Mouse (Mus musculus): ENCODE measurements around the gene Gm30302. TPM values are rescaled to one million over a fixed set of nuclear protein-coding genes. Genes with fewer than 3 reads are reported as not detected.

Gene Gm30302
- not detected in 2 replicates for polyA plus RNA-seq (2014; fragmentation: Nextera tagmentation; extraction: Ambion mirVana)

DNA sequence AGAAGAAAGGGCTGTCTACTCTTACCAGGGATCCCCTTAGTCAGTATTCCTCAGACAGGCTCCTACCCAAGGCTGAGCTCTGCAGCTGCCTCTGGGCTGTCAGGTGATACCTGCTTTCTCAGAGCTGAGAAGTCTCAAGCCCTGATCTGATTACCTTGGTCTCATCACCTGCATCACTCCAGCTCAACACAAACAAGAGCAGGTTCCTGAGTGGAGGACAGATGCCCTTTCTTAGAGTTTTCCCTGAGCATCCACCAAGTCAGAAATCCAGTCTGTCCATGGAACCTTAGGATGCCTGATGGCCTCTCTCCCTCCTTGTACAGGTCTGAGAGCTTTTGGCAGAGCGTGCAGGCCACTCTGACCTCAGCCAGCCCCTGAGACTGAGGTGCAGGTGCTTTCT is at the start of gene Gm30302:
TSS of gene Gm30302 (minus strand) at position 101 of the 400 bp plus-strand sequence.
- no peak within 1 kb of the TSS for H3K27ac ChIP-seq (ENCODE audit: low read depth, low read length)
- H3K27me3 ChIP-seq (ENCODE audit: control insufficient read depth, insufficient read depth, low read length) = no peaks in the 10 kb centered on the region
- ATAC-seq (ENCODE audit: low read depth) = no peak
- WGBS = 80% methylated on average over 1 of the region's 1 CpGs
- no peaks in the 10 kb centered on the region for H3K4me1 ChIP-seq (ENCODE audit: control insufficient read depth, insufficient read depth, low read length)
- H3K9ac ChIP-seq (replicated peaks; ENCODE audit: low read depth, low read length) = no peak within 1 kb of the TSS
- no peak within 1 kb of the TSS for H3K4me3 ChIP-seq (ENCODE audit: low read depth, low read length)
- no peak within 1 kb of the TSS for H3K4me2 ChIP-seq (ENCODE audit: low read depth, low read length)
- H3K36me3 ChIP-seq (ENCODE audit: control insufficient read depth, insufficient read depth, low read length) = no peaks in the 10 kb centered on the region
- no peaks in the 10 kb centered on the region for H3K9me3 ChIP-seq (ENCODE audit: control insufficient read depth, low read length)

- H3K4me1 ChIP-seq (ENCODE audit: control insufficient read depth, insufficient read depth, low read length) = no peaks in the 10 kb centered on the region
- no peak overlapping the region for H3K4me2 ChIP-seq (ENCODE audit: low read depth, low read length)
- peaks cover 4% of the 10 kb centered on the region; the same call in 1 of the 2 replicates for H3K9me3 ChIP-seq (ENCODE audit: control insufficient read depth, low read length)
- H3K4me3 ChIP-seq (ENCODE audit: low read depth, low read length) = no peak overlapping the region
- no peaks in the 10 kb centered on the region for H3K27me3 ChIP-seq (ENCODE audit: control insufficient read depth, insufficient read depth, low read length)
- no peak overlapping the region for H3K9ac ChIP-seq (replicated peaks; ENCODE audit: low read depth, low read length)
- no peaks in the 10 kb centered on the region for H3K36me3 ChIP-seq (ENCODE audit: control insufficient read depth, insufficient read depth, low read length)
- 84% methylated on average over 3 of the region's 3 CpGs for WGBS
- no peak for ATAC-seq (ENCODE audit: low read depth)
- no peak overlapping the region for H3K27ac ChIP-seq (ENCODE audit: low read depth, low read length)
Observed at GRCm38 (mm10) chr13:49846751-49847150, 48.0 kb upstream of the Gm30302 start.

DNA sequence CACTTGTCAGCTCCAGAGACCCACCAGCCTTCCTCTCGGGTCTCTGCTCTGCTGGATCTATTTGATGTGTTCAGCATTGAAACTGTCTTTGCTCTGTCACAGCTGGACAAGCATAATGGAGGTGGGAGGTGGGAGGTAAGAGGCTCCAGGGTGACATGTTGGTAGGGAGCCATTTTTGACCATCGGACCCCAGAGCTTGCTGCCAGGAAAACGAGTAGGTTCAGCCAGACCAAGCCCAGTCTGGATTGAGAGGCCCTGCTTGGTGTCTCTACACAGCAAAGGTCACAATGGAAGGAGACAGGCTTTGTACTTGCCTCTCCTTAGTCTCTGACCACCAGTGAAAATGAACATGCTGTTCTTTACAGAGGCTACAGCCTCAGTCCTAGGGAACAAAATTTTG is 47.3 kb upstream of the Gm30302 start:
- Histone ChIP-seq H3K9me3 (ENCODE audit: control insufficient read depth, low read length) (peaks cover 5% of the 10 kb centered on the region; the same call in 1 of the 2 replicates), H3K9ac (replicated peaks; ENCODE audit: low read depth, low read length) (no peak overlapping the region), H3K4me2 (ENCODE audit: low read depth, low read length) (no peak overlapping the region), H3K27ac (ENCODE audit: low read depth, low read length) (no peak overlapping the region), H3K4me3 (ENCODE audit: low read depth, low read length) (no peak overlapping the region), H3K4me1 (ENCODE audit: control insufficient read depth, insufficient read depth, low read length) (no peaks in the 10 kb centered on the region), H3K27me3 (ENCODE audit: control insufficient read depth, insufficient read depth, low read length) (no peaks in the 10 kb centered on the region), H3K36me3 (ENCODE audit: control insufficient read depth, insufficient read depth, low read length) (no peaks in the 10 kb centered on the region)
- WGBS = 85% methylated on average over 3 of the region's 3 CpGs
- ATAC-seq (ENCODE audit: low read depth) = no peak

- H3K4me2 ChIP-seq (ENCODE audit: low read depth, low read length) = no peak overlapping the region
- H3K27me3 ChIP-seq (ENCODE audit: control insufficient read depth, insufficient read depth, low read length) = no peaks in the 10 kb centered on the region
- H3K9ac ChIP-seq (replicated peaks; ENCODE audit: low read depth, low read length) = no peak overlapping the region
- ATAC-seq (ENCODE audit: low read depth) = no peak
- no peak overlapping the region for H3K4me3 ChIP-seq (ENCODE audit: low read depth, low read length)
- peaks cover 5% of the 10 kb centered on the region; the same call in 1 of the 2 replicates for H3K9me3 ChIP-seq (ENCODE audit: control insufficient read depth, low read length)
- H3K27ac ChIP-seq (ENCODE audit: low read depth, low read length) = no peak overlapping the region
- H3K4me1 ChIP-seq (ENCODE audit: control insufficient read depth, insufficient read depth, low read length) = no peaks in the 10 kb centered on the region
- no peaks in the 10 kb centered on the region for H3K36me3 ChIP-seq (ENCODE audit: control insufficient read depth, insufficient read depth, low read length)
- WGBS = 89% methylated on average over 3 of the region's 3 CpGs
Observed at GRCm38 (mm10) chr13:49845663-49846062, 46.9 kb upstream of the Gm30302 start.

GRCm38 (mm10) chr13:49844071-49844470 is 45.3 kb upstream of the Gm30302 start:
- Histone ChIP-seq H3K4me2 (ENCODE audit: low read depth, low read length) (no peak overlapping the region), H3K4me1 (ENCODE audit: control insufficient read depth, insufficient read depth, low read length) (no peaks in the 10 kb centered on the region), H3K4me3 (ENCODE audit: low read depth, low read length) (no peak overlapping the region), H3K9ac (replicated peaks; ENCODE audit: low read depth, low read length) (no peak overlapping the region), H3K36me3 (ENCODE audit: control insufficient read depth, insufficient read depth, low read length) (no peaks in the 10 kb centered on the region), H3K27me3 (ENCODE audit: control insufficient read depth, insufficient read depth, low read length) (no peaks in the 10 kb centered on the region), H3K27ac (ENCODE audit: low read depth, low read length) (no peak overlapping the region), H3K9me3 (ENCODE audit: control insufficient read depth, low read length) (peaks cover 5% of the 10 kb centered on the region; the same call in 1 of the 2 replicates)
- WGBS = 82% methylated on average over 5 of the region's 5 CpGs
- no peak for ATAC-seq (ENCODE audit: low read depth)

DNA sequence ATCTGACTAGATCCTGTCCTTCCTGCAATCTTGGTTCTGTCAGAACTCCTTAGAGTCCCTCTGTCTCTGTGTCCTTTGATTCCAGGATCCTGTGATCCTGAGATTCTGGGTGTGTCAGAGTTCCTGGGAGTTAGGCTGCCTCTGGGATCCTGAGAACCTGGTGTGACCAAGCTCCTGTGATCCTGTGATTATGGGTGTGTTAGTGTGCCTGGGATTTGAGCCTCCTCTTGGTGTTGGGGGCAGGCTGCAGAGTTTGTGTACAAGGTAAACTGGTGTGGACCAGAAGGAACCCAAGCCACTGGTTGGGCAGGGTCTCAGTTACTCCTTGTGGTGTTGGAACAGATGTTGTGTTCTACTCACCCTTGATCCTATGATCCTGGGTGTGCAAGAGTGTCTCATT is 42.4 kb upstream of the Gm30302 start:
- H3K36me3 ChIP-seq (ENCODE audit: control insufficient read depth, insufficient read depth, low read length) = no peaks in the 10 kb centered on the region
- no peak overlapping the region for H3K4me2 ChIP-seq (ENCODE audit: low read depth, low read length)
- H3K27ac ChIP-seq (ENCODE audit: low read depth, low read length) = no peak overlapping the region
- no peak overlapping the region for H3K4me3 ChIP-seq (ENCODE audit: low read depth, low read length)
- no peak overlapping the region for H3K9ac ChIP-seq (replicated peaks; ENCODE audit: low read depth, low read length)
- ATAC-seq (ENCODE audit: low read depth) = no peak
- H3K9me3 ChIP-seq (ENCODE audit: control insufficient read depth, low read length) = peaks cover 5% of the 10 kb centered on the region; the same call in 1 of the 2 replicates
- H3K4me1 ChIP-seq (ENCODE audit: control insufficient read depth, insufficient read depth, low read length) = no peaks in the 10 kb centered on the region
- H3K27me3 ChIP-seq (ENCODE audit: control insufficient read depth, insufficient read depth, low read length) = no peaks in the 10 kb centered on the region

DNA sequence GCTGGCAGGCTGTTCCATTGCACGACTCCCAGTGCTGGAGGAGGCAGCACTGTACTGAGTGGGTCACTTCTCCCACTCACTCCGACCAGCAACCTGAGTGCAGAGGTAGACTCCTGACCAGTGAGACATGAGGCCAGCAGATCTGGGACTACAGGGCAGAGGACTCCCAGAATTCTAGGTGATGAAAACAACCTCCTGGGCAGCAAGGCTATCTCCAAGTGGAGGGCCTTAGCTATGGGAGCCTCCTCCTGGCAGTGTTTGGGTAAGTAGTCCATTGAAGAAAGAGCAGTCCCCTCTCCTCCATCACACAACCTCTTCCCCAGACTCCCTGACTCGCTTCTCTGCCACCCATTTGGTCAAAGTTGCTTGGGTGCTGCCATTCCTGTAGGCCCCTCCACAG is 31.6 kb upstream of the Gm30302 start:
- Histone ChIP-seq H3K4me2 (ENCODE audit: low read depth, low read length) (no peak overlapping the region), H3K27me3 (ENCODE audit: control insufficient read depth, insufficient read depth, low read length) (no peaks in the 10 kb centered on the region), H3K27ac (ENCODE audit: low read depth, low read length) (no peak overlapping the region), H3K4me1 (ENCODE audit: control insufficient read depth, insufficient read depth, low read length) (no peaks in the 10 kb centered on the region), H3K9me3 (ENCODE audit: control insufficient read depth, low read length) (no peaks in the 10 kb centered on the region), H3K36me3 (ENCODE audit: control insufficient read depth, insufficient read depth, low read length) (no peaks in the 10 kb centered on the region), H3K4me3 (ENCODE audit: low read depth, low read length) (no peak overlapping the region), H3K9ac (replicated peaks; ENCODE audit: low read depth, low read length) (no peak overlapping the region)
- 78% methylated on average over 3 of the region's 3 CpGs for WGBS
- ATAC-seq (ENCODE audit: low read depth) = no peak

DNA sequence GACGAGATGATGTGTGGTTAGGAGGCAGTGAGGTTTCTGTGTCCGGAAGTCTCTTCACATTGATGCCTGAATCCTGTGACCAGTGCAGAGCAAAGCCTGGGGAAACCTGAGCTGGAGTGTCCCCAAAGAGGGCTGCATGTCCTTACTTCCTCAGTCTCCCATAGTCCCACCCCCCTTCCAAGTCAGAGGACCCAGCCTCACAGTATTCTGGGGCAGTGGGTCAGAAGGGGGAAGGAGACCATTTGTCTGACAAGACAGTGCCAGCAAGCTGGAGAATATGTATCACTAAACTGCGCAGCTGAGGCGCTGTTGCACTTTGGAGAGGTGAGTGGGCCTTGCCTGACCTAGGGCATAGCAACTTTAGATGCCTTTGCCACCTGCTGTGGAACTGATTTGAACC is 26.5 kb upstream of the Gm30302 start:
- Histone ChIP-seq H3K9ac (replicated peaks; ENCODE audit: low read depth, low read length) (no peak overlapping the region), H3K4me2 (ENCODE audit: low read depth, low read length) (no peak overlapping the region), H3K36me3 (ENCODE audit: control insufficient read depth, insufficient read depth, low read length) (no peaks in the 10 kb centered on the region), H3K27me3 (ENCODE audit: control insufficient read depth, insufficient read depth, low read length) (no peaks in the 10 kb centered on the region), H3K9me3 (ENCODE audit: control insufficient read depth, low read length) (no peaks in the 10 kb centered on the region), H3K4me3 (ENCODE audit: low read depth, low read length) (no peak overlapping the region), H3K4me1 (ENCODE audit: control insufficient read depth, insufficient read depth, low read length) (no peaks in the 10 kb centered on the region), H3K27ac (ENCODE audit: low read depth, low read length) (no peak overlapping the region)
- ATAC-seq (ENCODE audit: low read depth) = no peak
- 88% methylated on average over 4 of the region's 4 CpGs for WGBS

- 86% methylated on average over 3 of the region's 3 CpGs for WGBS
- Histone ChIP-seq H3K9me3 (ENCODE audit: control insufficient read depth, low read length) (no peaks in the 10 kb centered on the region), H3K27ac (ENCODE audit: low read depth, low read length) (no peak overlapping the region), H3K36me3 (ENCODE audit: control insufficient read depth, insufficient read depth, low read length) (no peaks in the 10 kb centered on the region), H3K4me2 (ENCODE audit: low read depth, low read length) (no peak overlapping the region), H3K9ac (replicated peaks; ENCODE audit: low read depth, low read length) (no peak overlapping the region), H3K27me3 (ENCODE audit: control insufficient read depth, insufficient read depth, low read length) (no peaks in the 10 kb centered on the region), H3K4me3 (ENCODE audit: low read depth, low read length) (no peak overlapping the region), H3K4me1 (ENCODE audit: control insufficient read depth, insufficient read depth, low read length) (no peaks in the 10 kb centered on the region)
- no peak for ATAC-seq (ENCODE audit: low read depth)
Observed at GRCm38 (mm10) chr13:49814958-49815357, 16.2 kb upstream of the Gm30302 start.

GRCm38 (mm10) chr13:49814420-49814819 is 15.6 kb upstream of the Gm30302 start:
- 91% methylated on average over 4 of the region's 4 CpGs for WGBS
- Histone ChIP-seq H3K36me3 (ENCODE audit: control insufficient read depth, insufficient read depth, low read length) (no peaks in the 10 kb centered on the region), H3K4me2 (ENCODE audit: low read depth, low read length) (no peak overlapping the region), H3K4me3 (ENCODE audit: low read depth, low read length) (no peak overlapping the region), H3K9me3 (ENCODE audit: control insufficient read depth, low read length) (no peaks in the 10 kb centered on the region), H3K4me1 (ENCODE audit: control insufficient read depth, insufficient read depth, low read length) (no peaks in the 10 kb centered on the region), H3K9ac (replicated peaks; ENCODE audit: low read depth, low read length) (no peak overlapping the region), H3K27me3 (ENCODE audit: control insufficient read depth, insufficient read depth, low read length) (no peaks in the 10 kb centered on the region), H3K27ac (ENCODE audit: low read depth, low read length) (no peak overlapping the region)
- ATAC-seq (ENCODE audit: low read depth) = no peak
